Mouse (Mus musculus) megakaryocyte progenitor cell, adult 5-6 weeks (primary cell): ENCODE measurements around the gene Dcbld2. TPM values are rescaled to one million over a fixed set of nuclear protein-coding genes. Genes with fewer than 3 reads are reported as not detected.
A peak's percentile ranks its signal among the peaks of the same experiment; 100 is the strongest.
"Not testable (repeated sequence)": the region's sequence is repeated elsewhere in the genome, so short reads cannot be mapped to it uniquely, and the experiment has no call there.

Experiments used
- ATAC-seq: replicated peaks from 2 replicates; pipeline ENCODE4 v1.8.0; 2016; ENCODE audit warnings: mild to moderate bottlenecking, moderate TSS enrichment, inconsistent platforms; ENCODE audit not compliant: poor library complexity
- total RNA-seq, 2 experiments: library from RNA; stranded (forward) in 1 of 2; stranded (reverse) in 1 of 2; fragments of 157-497, 149-512 nt in 1 of 2; fragments of 200-1000 nt in 1 of 2; gene quantifications; 2 replicates each; pipeline versions ENCODE4 v1.2.3 to v1.2.4; 2015 to 2017

Gene Dcbld2
- total RNA-seq, 2 experiments from 2014 or later = 0.33 to 0.35 TPM

DNA sequence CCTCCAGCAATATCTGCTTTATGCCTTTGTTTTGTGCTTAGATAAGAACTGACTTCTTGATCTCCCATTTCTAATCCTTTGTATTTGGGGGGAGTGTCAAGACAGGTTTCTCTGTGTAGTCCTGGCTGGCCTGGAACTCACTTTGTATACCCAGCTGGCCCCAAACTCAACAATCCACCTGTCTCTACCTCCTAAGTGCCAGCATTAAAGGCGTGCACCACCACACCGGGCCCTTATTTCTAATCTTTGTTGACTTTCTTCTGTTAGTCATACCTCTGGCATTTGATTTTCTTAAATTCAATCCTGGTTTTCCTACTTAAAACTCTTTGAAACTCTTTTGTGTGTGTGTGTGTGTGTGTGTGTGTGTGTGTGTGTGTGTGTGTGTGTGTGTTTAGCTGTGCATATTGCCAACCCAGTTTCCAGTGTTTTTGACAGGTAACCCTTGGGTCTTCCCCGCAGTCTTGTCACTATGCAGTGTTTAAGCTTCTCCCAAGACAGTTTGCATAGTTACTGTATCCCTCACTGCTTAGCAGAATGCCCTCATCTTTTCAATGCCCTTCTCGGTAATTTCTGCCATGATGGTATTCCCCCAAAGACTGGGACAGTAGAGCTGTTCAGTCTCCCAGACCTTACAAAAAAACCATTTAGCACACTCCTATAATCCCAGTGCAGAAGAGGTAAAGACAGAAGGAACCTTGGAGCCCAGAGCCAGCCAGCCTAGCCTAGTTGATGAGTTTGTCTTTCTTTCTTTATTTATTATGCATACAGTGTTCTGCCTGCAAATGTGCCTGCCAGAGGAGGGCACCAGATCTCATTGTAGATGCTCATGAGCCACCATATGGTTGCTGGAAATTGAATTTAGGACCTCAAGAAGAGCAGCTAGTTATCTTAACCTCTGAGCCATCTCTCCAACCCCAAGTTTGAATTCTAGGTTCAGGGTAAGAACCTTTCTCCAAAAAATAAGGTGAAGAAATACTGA is 38.3 kb downstream of the Dcbld2 start:
- peak; percentile 24; the same call in 1 of the 2 replicates for ATAC-seq

DNA sequence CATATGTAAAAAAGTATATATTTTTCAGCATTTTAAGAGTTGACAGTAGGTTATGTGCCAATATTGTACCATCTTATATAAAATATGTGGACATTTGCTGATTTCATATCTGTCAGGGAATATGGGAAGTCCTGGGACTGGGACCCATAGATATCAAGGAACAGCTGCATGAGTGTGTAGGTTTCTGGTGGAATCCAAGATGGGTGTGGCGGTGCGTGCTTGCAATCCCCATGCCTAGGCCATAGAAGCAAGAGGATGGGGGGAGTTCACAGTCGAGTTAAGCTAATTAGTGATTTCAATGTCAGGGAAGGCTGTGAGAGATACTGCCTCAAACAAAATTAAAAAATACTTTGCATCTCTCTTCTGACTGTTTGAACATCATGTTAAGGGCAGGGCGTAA is 40.8 kb downstream of the Dcbld2 start:
- no peak for ATAC-seq

DNA sequence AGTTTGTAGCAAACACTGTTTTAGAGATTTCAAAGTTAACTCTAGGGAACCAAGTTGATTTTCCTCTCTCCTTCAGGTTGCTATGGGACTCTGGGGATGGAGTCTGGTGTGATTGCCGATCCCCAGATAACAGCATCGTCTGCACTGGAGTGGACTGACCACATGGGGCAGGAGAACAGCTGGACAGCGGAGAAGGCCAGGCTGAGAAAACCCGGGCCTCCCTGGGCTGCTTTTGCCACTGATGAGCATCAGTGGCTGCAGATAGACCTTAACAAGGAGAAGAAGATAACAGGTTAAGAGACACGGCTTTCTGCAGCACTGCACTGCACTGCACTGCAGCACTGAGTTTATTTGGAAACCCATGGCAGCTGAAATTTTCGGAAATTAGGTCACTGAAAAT is 42.4 kb downstream of the Dcbld2 start:
- ATAC-seq = no peak

DNA sequence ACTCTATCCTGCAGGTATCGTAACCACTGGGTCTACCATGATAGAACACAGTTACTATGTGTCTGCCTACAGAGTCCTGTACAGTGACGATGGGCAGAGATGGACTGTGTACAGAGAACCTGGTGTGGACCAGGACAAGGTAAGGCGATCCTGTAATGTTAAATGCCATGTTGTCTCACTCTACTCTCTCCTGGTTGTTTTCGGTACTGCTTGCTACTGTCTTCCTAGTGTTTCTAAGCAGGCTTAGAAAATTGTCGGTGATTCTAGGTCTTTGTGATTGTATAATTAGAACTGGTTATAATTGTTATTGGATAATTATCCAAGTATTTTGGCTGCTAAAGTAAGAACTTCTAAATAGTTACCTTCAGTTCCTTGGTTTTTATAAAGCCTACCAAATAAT is 43.4 kb downstream of the Dcbld2 start:
- no peak for ATAC-seq

DNA sequence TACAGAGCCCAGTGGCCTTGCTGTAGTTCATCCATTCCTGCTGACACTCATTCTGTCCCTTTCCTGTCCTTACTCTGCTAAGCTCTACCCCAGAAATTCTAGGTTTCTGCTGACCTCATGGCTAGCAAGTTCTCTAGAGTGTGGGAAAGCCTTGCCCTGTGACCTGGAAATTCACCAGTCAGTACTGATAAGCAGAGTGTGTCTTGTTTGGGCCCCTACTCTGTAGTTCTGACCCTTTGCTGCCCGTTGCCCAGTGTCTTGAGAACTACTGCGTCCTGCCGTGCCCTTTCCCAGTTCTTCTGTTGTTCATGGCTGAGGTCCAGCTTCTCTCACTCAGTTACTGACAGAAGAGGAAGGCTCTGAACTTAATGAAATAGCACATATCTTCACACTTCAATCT is 44.9 kb downstream of the Dcbld2 start:
- ATAC-seq = no peak

DNA sequence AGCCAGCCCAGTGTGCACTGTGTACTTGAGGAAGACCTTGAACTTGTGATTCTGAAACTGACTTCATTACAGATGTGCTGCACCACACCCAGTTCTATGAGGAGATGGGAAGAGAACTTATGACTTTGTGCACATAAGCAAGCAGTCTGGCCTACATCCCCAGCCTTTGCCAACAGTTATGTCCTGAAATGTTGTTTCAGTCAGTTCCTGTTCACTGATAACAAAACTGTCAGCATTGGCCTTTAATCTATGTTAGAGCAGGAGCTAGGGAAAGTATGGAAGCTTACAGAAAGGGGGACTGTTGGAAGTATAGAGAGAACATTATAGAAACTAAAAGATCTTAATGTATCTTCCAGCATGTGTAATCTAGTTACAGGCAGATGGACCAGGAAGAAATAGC is 45.6 kb downstream of the Dcbld2 start:
- ATAC-seq = no peak

DNA sequence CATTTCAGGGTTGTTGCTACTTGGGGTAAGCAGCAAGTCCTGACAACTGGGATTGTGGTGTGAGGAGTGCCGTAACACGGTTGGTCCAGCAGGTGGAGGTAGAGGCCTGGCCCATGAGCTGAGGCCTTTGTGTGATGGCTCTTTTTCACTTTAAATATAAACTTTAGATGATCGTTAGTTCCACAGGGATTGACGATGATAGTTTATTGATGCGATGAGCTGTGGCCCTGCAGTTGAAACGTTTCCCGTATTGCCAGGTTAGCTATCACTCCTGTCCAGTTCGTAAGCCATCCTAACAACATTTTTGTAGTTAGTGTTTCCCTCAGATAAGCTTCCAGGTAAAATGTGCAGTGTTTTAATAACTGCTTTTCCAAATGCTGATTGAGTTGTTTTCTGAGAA is 46.4 kb downstream of the Dcbld2 start:
- peak; percentile 94 for ATAC-seq

DNA sequence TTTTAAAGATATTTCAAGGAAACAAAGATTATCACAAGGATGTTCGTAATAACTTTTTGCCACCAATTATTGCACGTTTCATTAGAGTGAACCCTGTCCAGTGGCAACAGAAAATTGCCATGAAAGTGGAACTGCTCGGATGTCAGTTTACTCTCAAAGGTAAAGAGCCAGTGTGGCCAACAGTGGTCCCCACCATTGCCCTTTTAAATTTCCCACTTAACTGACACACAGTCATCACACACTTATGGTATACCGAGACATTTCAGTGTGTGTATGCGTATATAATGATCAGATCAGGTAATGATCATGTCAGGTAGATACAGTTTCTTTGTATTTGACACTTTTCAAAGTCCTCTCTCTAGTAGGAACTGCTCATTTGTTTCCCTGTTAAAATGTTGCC is 46.9 kb downstream of the Dcbld2 start:
- no peak for ATAC-seq

DNA sequence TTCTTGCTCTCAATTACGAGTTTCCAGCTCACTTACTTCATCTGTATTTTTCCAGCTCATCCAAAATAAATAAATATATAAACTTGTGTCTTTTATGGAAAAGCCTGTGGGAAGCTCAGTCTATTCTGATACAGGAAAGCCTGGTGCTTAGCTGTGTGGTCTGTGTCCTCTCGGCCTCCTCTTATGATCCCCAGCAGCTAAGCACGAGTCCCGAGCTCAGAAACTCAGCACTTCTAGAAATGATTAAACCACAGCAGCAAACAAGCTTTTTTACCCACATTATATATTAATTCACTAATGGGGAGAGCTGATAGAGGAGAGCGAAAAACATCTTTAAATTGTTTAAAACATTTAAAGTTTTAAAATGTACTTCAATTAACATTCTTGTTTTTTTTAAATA is 48.2 kb downstream of the Dcbld2 start:
- no peak for ATAC-seq

DNA sequence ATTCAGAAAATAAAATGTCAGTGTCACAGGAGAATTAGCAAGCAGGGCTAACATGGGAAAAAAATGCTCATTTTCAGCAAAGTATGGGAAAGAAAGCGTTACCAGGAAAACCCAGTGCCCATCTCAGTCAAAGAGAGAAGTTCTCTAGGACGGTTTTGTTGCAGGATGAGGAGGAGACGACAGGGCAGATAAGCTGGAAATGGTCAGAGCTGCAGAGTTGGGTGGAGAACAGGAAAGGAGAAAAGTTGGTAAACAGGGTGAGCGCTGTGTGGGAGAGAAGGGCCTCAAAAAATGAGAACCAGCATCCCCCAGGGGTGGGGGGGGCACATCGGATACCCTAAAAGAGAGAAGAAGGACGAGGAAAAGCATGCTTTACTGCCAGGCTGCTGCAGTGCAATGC is 48.7 kb downstream of the Dcbld2 start:
- no peak for ATAC-seq

DNA sequence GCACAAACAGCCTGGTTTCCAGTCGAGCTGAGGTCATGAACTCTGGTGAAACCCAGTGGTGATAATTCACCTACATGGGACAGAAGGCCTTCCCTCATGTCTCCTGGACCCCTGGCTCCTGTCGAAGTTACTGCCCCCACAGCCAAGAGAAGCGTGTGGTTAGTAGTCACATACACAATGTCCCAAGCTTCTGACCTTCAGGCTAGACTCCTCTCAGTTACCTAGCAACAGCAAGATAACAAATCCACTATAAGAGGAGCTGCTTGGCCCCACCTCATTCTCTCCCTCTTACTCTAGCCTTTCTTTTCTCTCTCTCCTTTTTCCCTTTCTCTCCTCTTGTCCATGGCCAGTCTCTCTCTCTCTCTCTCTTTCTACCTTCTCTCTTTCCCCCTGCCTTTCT is 51.7 kb downstream of the Dcbld2 start:
- ATAC-seq = not testable (repeated sequence)

DNA sequence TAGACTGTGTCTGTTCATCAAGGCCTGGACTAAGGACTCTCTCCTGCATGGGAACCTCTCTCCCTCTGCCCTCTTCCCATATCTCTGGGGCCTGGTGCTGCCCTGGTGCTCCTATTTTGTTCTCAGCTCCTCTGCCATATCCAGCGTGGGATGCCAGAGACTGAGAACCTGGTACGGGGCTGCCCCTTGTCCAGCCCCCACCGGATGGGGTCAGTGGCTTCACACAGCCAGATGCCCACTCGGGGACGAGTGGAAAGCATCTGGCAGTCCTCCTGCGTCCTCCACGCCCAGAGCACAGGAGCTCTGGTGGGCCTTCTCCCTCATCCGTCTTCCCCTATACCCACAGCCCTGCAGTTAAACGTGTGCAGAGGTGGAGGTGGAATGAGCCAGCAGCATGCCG is 52.1 kb downstream of the Dcbld2 start:
- no peak for ATAC-seq

DNA sequence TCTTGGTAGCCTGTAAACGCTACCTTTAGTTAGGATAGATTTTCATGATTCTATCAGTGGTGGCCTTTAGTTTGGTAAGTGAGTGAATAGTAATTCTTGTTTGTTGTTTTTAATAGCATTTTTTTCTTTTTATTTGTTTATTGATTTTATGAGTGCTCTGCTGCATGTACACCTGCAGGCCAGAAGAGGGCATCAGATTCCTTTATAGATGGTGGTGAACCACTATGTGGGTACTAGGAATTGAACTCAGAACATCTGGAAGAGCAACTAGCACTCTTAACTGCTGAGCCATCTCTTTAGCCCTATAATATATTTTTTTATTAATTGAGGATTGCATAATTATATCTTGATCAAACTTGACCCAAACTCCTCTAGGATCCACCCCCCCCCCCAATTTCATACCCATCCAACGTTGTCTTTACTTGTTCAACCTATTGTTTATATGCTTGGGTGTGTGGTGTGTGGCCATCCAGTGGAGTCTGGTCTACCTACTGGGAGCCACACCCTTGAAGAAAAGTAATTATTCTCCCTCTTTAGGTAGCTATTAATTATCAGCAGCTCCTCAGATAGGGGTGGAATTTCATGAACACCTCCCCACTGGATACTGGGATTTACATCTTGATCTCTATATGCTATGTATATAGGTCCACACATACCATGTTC is 53.7 kb downstream of the Dcbld2 start:
- peak; percentile 60; the same call in 1 of the 2 replicates for ATAC-seq

DNA sequence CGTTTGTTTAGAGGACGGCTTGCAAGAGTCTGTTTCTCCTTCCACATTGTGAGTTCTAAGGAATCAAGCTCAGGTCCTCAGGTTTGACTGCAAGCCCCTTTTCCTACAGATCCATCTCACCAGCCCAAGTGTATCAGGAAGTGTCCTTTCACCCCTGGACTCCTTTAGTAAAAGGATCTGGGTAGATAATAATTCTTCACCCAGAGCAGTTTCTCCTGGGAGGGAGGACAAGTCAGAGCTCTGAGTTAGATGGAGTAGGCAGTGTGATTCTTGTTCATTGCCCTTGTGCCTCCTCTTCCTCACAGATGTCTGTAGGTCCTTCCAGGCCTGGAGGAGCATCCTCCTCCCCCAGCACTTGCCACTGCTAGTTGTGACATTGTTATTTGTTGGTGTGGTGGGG is 54.3 kb downstream of the Dcbld2 start:
- ATAC-seq = no peak

DNA sequence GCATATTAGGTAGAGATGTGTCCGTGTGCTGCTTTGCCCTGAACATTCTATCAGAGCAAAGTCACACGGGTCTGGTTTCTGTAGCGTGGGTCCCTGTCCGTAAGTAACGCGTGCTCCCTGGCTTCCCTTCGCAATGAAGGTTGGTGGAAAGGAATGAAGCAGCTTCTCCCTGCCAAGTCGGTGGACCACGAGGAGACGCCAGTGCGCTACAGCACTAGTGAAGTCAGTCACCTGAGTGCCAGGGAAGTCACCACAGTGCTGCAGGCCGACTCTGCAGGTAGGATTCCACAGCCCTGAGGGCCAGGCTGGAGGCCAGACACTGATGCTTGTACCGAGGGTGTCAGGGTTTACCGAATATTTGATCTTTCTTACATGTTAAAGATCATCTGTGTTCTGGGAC is 55.8 kb downstream of the Dcbld2 start:
- ATAC-seq = no peak

DNA sequence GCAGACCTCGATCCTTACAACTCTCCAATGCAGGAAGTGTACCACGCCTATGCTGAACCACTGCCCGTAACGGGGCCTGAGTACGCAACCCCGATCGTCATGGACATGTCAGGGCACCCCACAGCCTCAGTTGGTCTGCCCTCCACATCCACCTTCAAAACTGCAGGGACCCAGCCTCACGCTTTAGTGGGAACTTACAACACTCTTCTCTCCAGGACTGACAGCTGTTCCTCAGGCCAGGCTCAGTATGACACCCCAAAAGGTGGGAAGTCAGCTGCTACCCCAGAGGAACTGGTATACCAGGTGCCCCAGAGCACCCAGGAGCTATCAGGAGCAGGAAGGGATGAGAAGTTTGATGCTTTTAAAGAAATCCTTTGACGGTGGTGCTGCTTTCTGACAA is 57.2 kb downstream of the Dcbld2 start:
- ATAC-seq = no peak

DNA sequence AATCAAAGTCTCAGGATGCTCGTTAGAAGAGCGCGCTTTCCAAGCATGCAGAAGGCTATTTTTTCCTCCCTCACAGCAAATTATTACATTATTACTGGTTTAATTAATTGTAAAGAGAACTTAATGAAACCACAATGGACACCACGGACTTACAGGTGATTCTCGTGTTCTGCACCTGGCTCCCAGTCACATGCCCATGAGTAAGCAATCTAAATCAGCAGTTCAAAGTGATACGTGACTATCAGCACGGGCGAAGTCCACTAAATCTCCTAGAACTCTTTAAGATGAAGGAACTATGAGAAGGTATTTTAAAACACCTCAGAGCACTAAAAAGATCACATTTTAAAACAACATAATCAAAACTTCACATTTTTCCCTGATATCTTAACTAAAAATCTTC is 61.8 kb downstream of the Dcbld2 start:
- ATAC-seq = no peak

DNA sequence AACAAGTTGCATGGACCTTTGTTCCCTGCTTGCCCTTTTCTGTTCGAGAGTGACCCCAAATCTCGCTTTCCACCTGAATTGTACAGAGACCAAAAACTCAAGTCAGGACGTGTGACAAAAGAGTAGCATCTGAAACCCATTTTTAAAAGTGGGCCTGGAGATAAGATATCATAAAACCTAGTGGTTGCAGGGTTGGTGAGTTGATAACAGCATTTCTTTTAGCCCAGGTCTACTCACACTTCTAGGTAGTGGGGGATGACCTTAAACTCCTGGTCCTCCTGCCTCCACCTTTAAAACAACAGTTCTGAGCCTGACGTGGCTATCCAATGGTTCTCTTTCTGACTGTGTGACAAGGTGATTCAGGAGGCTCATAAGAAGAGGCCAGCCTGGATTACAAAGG is 62.6 kb downstream of the Dcbld2 start:
- no peak for ATAC-seq

DNA sequence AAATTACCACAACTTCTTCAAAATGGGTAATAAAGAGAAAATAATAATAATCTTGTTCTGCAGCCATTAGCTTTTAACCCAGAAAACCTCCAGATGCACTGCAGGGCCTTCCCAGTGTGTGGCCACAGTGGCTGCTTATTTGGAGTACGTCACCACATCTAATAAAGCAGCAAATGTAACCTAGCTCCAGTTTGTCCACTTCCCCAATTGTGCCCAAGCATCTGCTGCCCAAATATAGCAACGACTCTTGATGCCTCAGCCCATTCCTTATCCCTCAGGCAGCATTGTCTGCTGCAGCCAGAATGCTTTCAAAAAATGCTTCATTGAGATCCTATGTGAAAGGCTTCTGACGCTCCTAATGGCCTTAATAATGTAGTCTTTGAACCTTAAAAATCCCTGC is 66.6 kb downstream of the Dcbld2 start:
- ATAC-seq = peak; percentile 81

DNA sequence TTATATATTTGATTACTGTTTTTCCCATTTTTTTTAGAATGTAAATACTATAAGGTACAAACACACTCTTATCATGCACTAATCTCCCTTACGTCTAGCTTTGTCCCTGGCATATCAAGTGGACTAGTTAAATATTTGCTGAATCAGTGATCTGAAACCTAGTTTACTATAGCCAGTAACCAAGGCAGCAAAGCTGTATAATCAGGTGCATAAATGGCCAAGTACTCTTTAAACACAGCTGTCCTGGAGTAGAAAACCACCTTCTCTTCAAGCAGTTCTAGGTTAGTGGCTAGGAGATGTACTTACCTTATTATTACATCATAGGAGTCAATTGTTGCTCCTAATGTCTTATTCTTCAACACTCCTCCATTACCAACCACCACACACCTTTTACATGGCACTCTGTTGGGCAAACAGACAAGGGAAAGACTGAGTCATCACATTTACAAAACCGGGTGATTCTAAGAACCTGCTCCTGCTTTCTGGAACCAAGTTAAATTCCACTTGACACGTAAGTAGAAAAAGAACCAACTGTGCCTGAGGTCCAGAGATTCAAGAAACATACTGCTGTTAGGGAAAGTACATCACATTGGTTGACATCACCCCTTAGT is 67.4 kb downstream of the Dcbld2 start:
- ATAC-seq = no peak

DNA sequence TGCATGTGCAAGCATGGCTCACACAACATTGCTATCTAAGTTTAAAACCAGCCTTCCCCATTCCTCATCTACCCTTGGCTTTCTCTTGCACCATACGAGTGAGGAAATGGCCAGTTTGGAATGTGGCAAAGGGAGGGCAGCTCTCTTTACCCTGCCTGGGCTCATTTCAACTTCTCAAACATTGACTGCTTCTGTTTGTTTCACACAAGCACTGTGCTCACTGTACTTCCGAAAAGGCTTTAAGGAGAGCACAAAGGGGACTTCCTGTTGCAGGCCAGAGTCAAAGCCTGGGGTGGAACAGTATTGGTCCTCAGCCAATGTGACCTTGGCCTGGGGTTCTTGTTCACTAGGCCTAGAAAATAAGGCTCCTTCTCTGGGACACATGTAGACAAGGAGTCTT is 68.1 kb downstream of the Dcbld2 start:
- ATAC-seq = peak; percentile 24

DNA sequence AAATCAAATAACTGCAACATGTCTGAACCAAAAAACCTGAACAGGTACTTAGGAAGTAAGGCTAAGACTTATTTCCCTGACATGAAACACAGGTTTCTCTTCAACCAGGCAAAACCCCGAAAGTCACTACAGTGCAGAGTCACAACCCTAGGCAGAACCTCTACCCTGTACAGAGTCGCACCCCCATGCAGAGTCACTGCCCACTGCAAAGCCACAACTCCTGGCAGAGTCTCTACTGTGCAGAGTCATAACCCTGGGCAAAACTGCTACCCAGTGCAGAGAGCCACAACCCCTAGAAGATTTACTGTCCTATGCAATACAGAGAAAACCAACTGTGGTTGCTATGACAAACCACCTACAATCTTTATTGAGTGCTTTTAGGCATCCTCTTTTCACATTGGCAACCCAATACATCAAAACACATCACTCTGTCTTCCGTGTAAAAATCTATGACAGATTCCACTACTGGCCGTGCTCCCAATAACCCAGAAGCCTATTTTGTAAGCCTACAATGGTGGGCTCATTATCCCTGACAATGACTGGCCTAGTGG is 71.7 kb downstream of the Dcbld2 start:
- ATAC-seq = peak; percentile 45
